Mouse (Mus musculus) liver, postnatal 0 days (tissue): ENCODE measurements around the gene Gm20388. TPM values are rescaled to one million over a fixed set of nuclear protein-coding genes. Genes with fewer than 3 reads are reported as not detected.

ENCODE experiments used
- ATAC-seq: fragments of 200-750 bp; cut with Nextera tagmentation; 2 replicates; pipeline ENCODE4 v1.8.0; 2017; ENCODE audit warnings: mild to moderate bottlenecking, moderate library complexity
- DNase-seq: peaks from one replicate; pipeline ENCODE4 v3.0.0-alpha.2; 2016
- H3K27ac ChIP-seq: fragments of 300-500 bp; sonication (generic); 2 replicates; pipeline ENCODE4 v1.5.1; 2014; ENCODE audit warnings: antibody characterized with exemption, moderate library complexity, mild to moderate bottlenecking, low read depth
- H3K27me3 ChIP-seq: fragments of 300-500 bp; sonication (generic); 2 replicates; pipeline ENCODE4 v1.6.1; 2014; ENCODE audit warnings: low read length, control low read depth, mixed read lengths; ENCODE audit not compliant: insufficient read depth
- H3K36me3 ChIP-seq: fragments of 300-500 bp; sonication (generic); replicated peaks from 2 replicates; pipeline ENCODE4 v1.6.1; 2014; ENCODE audit warnings: mild to moderate bottlenecking, control low read depth, low read length, moderate library complexity, mixed read lengths; ENCODE audit not compliant: insufficient read depth
- H3K4me1 ChIP-seq: fragments of 300-500 bp; sonication (generic); 2 replicates; pipeline ENCODE4 v1.6.1; 2014; ENCODE audit warnings: antibody characterized with exemption, mild to moderate bottlenecking, control low read depth; ENCODE audit not compliant: insufficient read depth
- H3K4me2 ChIP-seq: fragments of 300-500 bp; sonication (generic); 2 replicates; pipeline ENCODE4 v1.6.1; 2014; ENCODE audit warnings: low read depth, mild to moderate bottlenecking, low read length, moderate library complexity, mixed read lengths
- H3K4me3 ChIP-seq: fragments of 300-500 bp; sonication (generic); 2 replicates; pipeline ENCODE4 v1.5.1; 2014; ENCODE audit warnings: low read depth, low read length
- H3K9ac ChIP-seq: fragments of 300-500 bp; sonication (generic); replicated peaks from 2 replicates; pipeline ENCODE4 v1.6.1; 2014; ENCODE audit warnings: mild to moderate bottlenecking, moderate library complexity
- H3K9me3 ChIP-seq: fragments of 300-500 bp; sonication (generic); 2 replicates; pipeline ENCODE4 v1.6.1; 2016; ENCODE audit warnings: mild to moderate bottlenecking, control low read depth, low read length, mixed read lengths
- CTCF ChIP-seq: sonication (generic); IDR thresholded peaks from 2 replicates; pipeline ENCODE4 v1.5.1; 2016; ENCODE audit warnings: antibody characterized with exemption, low read depth
- EP300 ChIP-seq: IDR thresholded peaks from 2 replicates; pipeline ENCODE4 v1.6.1; 2016; ENCODE audit warnings: antibody characterized with exemption, low read depth, mild to moderate bottlenecking
- WGBS: fragments of 180-500 bp; shearing (Covaris S2); extraction: QIAGEN DNeasy Blood & Tissue Kit; methylation state at CpG from one replicate; pipeline ENCODE4 v1.1.7; 2014; ENCODE audit not compliant: insufficient replicate concordance; 5-methylcytosine and 5-hydroxymethylcytosine counted together
- polyA plus RNA-seq: library from polyadenylated mRNA; unstranded; fragments of >200 nt; fragmentation: Nextera tagmentation; extraction: Ambion mirVana; gene quantifications from 2 replicates; pipeline ENCODE4 v1.2.1, GENCODE M21; 2015

The Gm20388 gene
- polyA plus RNA-seq, 1 experiment from 2014 or later = not detected

GRCm38 (mm10) chr8:121832503-121832902 lies 1921.9 kb downstream of the Gm20388 start:
- 11% methylated on average over 6 of the region's 6 CpGs for WGBS
- Histone ChIP-seq H3K4me2 (peak overlapping the region; percentile 50; the same call in 1 of the 2 replicates), H3K27me3 (no peaks in the 10 kb centered on the region), H3K9ac (no peak overlapping the region), H3K4me3 (no peak overlapping the region), H3K27ac (no peak overlapping the region), H3K9me3 (no peaks in the 10 kb centered on the region), H3K36me3 (no peaks in the 10 kb centered on the region), H3K4me1 (peaks cover 18% of the 10 kb centered on the region)
- DNase-seq = peak; percentile 74
- TF ChIP-seq CTCF = peak; percentile 78
- TF ChIP-seq EP300 = no peak
- ATAC-seq = peak; percentile 55

GRCm38 (mm10) chr8:121841242-121841641 lies 1930.6 kb downstream of the Gm20388 start:
- no peak overlapping the region for H3K27ac ChIP-seq
- H3K4me3 ChIP-seq = no peak overlapping the region
- ATAC-seq (peak; percentile 51), DNase-seq (peak; percentile 67)
- no peak overlapping the region for H3K9ac ChIP-seq
- H3K9me3 ChIP-seq = no peaks in the 10 kb centered on the region
- H3K36me3 ChIP-seq = no peaks in the 10 kb centered on the region; the same call in 1 of the 2 replicates
- no peaks in the 10 kb centered on the region for H3K27me3 ChIP-seq
- H3K4me1 ChIP-seq = no peaks in the 10 kb centered on the region
- TF ChIP-seq CTCF (peak; percentile 74), EP300 (no peak)
- 55% methylated on average over 8 of the region's 8 CpGs for WGBS
- H3K4me2 ChIP-seq = no peak overlapping the region

GRCm38 (mm10) chr8:121842064-121842955 lies 1931.7 kb downstream of the Gm20388 start:
- Histone ChIP-seq H3K4me2 (no peak overlapping the region), H3K36me3 (no peaks in the 10 kb centered on the region; the same call in 1 of the 2 replicates), H3K9me3 (no peaks in the 10 kb centered on the region), H3K9ac (no peak overlapping the region), H3K4me1 (no peaks in the 10 kb centered on the region), H3K4me3 (no peak overlapping the region), H3K27me3 (no peaks in the 10 kb centered on the region), H3K27ac (no peak overlapping the region)
- WGBS = 84% methylated on average over 8 of the region's 8 CpGs
- TF ChIP-seq CTCF = no peak
- no peak for TF ChIP-seq EP300
- ATAC-seq = no peak
- no peak for DNase-seq

- no peak for ATAC-seq
- no peaks in the 10 kb centered on the region for H3K4me1 ChIP-seq
These were observed 1932.6 kb downstream of the Gm20388 start for GRCm38 (mm10) chr8:121843184-121843733.

GRCm38 (mm10) chr8:121844765-121845164 lies 1934.1 kb downstream of the Gm20388 start:
- Histone ChIP-seq H3K36me3 (no peaks in the 10 kb centered on the region; the same call in 1 of the 2 replicates), H3K9ac (no peak overlapping the region), H3K4me2 (no peak overlapping the region), H3K4me1 (no peaks in the 10 kb centered on the region), H3K27ac (no peak overlapping the region), H3K4me3 (no peak overlapping the region), H3K27me3 (no peaks in the 10 kb centered on the region), H3K9me3 (no peaks in the 10 kb centered on the region)
- no peak for TF ChIP-seq EP300
- TF ChIP-seq CTCF = no peak
- no peak for ATAC-seq
- WGBS = 62% methylated on average over 5 of the region's 7 CpGs
- no peak for DNase-seq

More at GRCm38 (mm10) chr8:121843184-121843733, 1932.6 kb downstream of the Gm20388 start:
- Histone ChIP-seq H3K4me3 (no peak overlapping the region), H3K9me3 (no peaks in the 10 kb centered on the region), H3K27me3 (no peaks in the 10 kb centered on the region), H3K4me2 (no peak overlapping the region), H3K27ac (no peak overlapping the region), H3K36me3 (no peaks in the 10 kb centered on the region; the same call in 1 of the 2 replicates), H3K9ac (no peak overlapping the region)
- WGBS = 69% methylated on average over 3 of the region's 3 CpGs
- no peak for DNase-seq
- TF ChIP-seq CTCF = no peak
- no peak for TF ChIP-seq EP300

- no peak overlapping the region for H3K9ac ChIP-seq
- ATAC-seq = no peak
- TF ChIP-seq CTCF (no peak), EP300 (no peak)
- H3K27me3 ChIP-seq = no peaks in the 10 kb centered on the region
- H3K4me3 ChIP-seq = no peak overlapping the region
- DNase-seq = no peak
- no peaks in the 10 kb centered on the region for H3K9me3 ChIP-seq
- H3K36me3 ChIP-seq = no peaks in the 10 kb centered on the region; the same call in 1 of the 2 replicates
- peaks cover 12% of the 10 kb centered on the region for H3K4me1 ChIP-seq
- no peak overlapping the region for H3K4me2 ChIP-seq
- H3K27ac ChIP-seq = no peak overlapping the region
These were observed 1936.2 kb downstream of the Gm20388 start for GRCm38 (mm10) chr8:121846815-121847214.
